Mouse (Mus musculus): Measurements from ENCODE around the gene Tbx2. TPM values are rescaled to one million over a fixed set of nuclear protein-coding genes. Genes with fewer than 3 reads are reported as not detected.

Gene Tbx2
- polyA plus RNA-seq, 1 experiment = 3.5 TPM

DNA sequence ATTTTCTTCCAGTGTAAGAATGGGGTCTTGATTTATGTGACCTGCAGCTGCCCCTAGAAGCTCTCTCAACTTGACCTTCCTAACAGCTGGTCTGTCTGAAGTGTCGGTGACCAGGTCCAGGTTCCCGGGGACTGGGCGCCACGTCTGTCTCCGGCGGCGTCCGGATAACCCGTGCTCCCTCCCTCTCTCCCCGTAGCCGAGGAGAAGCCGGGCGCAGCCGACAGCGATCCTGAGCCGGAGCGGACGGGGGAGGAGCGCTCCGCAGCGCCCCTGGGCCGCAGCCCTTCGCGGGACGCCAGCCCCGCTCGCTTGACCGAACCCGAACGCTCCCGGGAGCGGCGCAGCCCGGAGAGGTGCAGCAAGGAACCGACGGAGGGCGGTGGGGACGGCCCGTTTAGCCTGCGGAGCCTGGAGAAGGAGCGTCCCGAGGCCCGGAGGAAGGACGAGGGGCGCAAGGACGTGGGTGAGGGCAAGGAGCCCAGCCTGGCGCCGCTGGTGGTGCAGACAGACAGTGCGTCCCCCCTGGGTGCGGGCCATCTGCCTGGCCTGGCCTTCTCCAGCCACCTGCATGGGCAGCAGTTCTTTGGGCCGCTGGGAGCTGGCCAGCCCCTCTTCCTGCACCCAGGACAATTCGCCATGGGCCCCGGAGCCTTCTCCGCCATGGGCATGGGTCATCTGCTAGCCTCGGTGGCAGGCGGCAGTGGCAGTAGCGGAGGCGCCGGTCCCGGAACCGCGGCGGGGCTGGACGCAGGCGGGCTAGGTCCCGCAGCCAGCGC, 5.5 kb downstream of the Tbx2 start:
- Histone ChIP-seq H3K27ac (ENCODE audit: insufficient read depth, low read length) (no peak overlapping the region), H3K4me1 (ENCODE audit: control insufficient read depth, insufficient read depth, low read length) (peaks cover 4% of the 10 kb centered on the region; the same call in 1 of the 2 replicates), H3K27me3 (ENCODE audit: control insufficient read depth, insufficient read depth, low read length) (peaks cover 45% of the 10 kb centered on the region; the same call in 1 of the 2 replicates), H3K4me3 (replicated peaks; ENCODE audit: insufficient read depth, low read depth, low read length) (no peak overlapping the region)
- WGBS = 2% methylated on average over 67 of the region's 67 CpGs
- TF ChIP-seq POLR2A (IDR thresholded peaks at IDR 0.05; ENCODE audit: borderline replicate concordance, insufficient read depth, low read length) (no peak), CTCF (IDR thresholded peaks at IDR 0.05; ENCODE audit: borderline replicate concordance, insufficient read depth, low read depth, low read length) (no peak)
- peak in 1 of 2 experiments; percentile 35 for DNase-seq

- H3K27ac ChIP-seq (ENCODE audit: insufficient read depth, low read length) = no peak overlapping the region
- 20% methylated on average over 20 of the region's 20 CpGs for WGBS
- no peak for DNase-seq
- TF ChIP-seq CTCF (IDR thresholded peaks at IDR 0.05; ENCODE audit: borderline replicate concordance, insufficient read depth, low read depth, low read length) (no peak), POLR2A (IDR thresholded peaks at IDR 0.05; ENCODE audit: borderline replicate concordance, insufficient read depth, low read length) (no peak)
- H3K4me1 ChIP-seq (ENCODE audit: control insufficient read depth, insufficient read depth, low read length) = peaks cover 6% of the 10 kb centered on the region; the same call in 1 of the 2 replicates
- no peak overlapping the region for H3K4me3 ChIP-seq (replicated peaks; ENCODE audit: insufficient read depth, low read depth, low read length)
- peaks cover 46% of the 10 kb centered on the region; the same call in 1 of the 2 replicates for H3K27me3 ChIP-seq (ENCODE audit: control insufficient read depth, insufficient read depth, low read length)
Measured at GRCm38 (mm10) chr11:85838424-85839257, 6.3 kb downstream of the Tbx2 start.

- TF ChIP-seq CTCF (IDR thresholded peaks at IDR 0.05; ENCODE audit: borderline replicate concordance, insufficient read depth, low read depth, low read length) = no peak
- TF ChIP-seq POLR2A (IDR thresholded peaks at IDR 0.05; ENCODE audit: borderline replicate concordance, insufficient read depth, low read length) = no peak
- H3K27ac ChIP-seq (ENCODE audit: insufficient read depth, low read length) = no peak overlapping the region
- peaks cover 8% of the 10 kb centered on the region; the same call in 1 of the 2 replicates for H3K4me1 ChIP-seq (ENCODE audit: control insufficient read depth, insufficient read depth, low read length)
- no peak overlapping the region for H3K4me3 ChIP-seq (replicated peaks; ENCODE audit: insufficient read depth, low read depth, low read length)
- H3K27me3 ChIP-seq (ENCODE audit: control insufficient read depth, insufficient read depth, low read length) = peaks cover 46% of the 10 kb centered on the region; the same call in 1 of the 2 replicates
- WGBS = 48% methylated on average over 7 of the region's 7 CpGs
- DNase-seq = no peak
Measured at GRCm38 (mm10) chr11:85839258-85840030, 7.1 kb downstream of the Tbx2 start.

GRCm38 (mm10) chr11:85840031-85840802, 7.9 kb downstream of the Tbx2 start:
- Histone ChIP-seq H3K4me1 (ENCODE audit: control insufficient read depth, insufficient read depth, low read length) (peaks cover 8% of the 10 kb centered on the region; the same call in 1 of the 2 replicates), H3K27me3 (ENCODE audit: control insufficient read depth, insufficient read depth, low read length) (peaks cover 44% of the 10 kb centered on the region; the same call in 1 of the 2 replicates), H3K27ac (ENCODE audit: insufficient read depth, low read length) (no peak overlapping the region), H3K4me3 (replicated peaks; ENCODE audit: insufficient read depth, low read depth, low read length) (no peak overlapping the region)
- DNase-seq = no peak
- WGBS = 24% methylated on average over 27 of the region's 27 CpGs
- no peak for TF ChIP-seq CTCF (IDR thresholded peaks at IDR 0.05; ENCODE audit: borderline replicate concordance, insufficient read depth, low read depth, low read length)
- TF ChIP-seq POLR2A (IDR thresholded peaks at IDR 0.05; ENCODE audit: borderline replicate concordance, insufficient read depth, low read length) = no peak

DNA sequence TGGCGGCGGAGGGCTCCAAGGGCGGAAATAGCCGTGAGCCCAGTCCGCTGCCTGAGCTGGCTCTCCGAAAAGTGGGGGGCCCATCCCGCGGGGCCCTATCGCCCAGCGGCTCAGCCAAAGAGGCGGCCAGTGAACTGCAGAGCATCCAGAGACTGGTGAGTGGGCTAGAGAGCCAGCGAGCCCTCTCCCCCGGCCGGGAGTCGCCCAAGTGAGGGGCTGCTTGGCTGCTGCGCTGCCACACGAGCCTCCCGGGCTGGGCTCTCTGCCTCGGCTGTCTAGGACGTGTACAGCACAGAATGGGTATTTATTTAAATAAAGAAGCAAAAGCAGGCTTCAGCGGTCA, 8.4 kb downstream of the Tbx2 start:
- peaks cover 8% of the 10 kb centered on the region; the same call in 1 of the 2 replicates for H3K4me1 ChIP-seq (ENCODE audit: control insufficient read depth, insufficient read depth, low read length)
- no peak overlapping the region for H3K4me3 ChIP-seq (replicated peaks; ENCODE audit: insufficient read depth, low read depth, low read length)
- peaks cover 44% of the 10 kb centered on the region; the same call in 1 of the 2 replicates for H3K27me3 ChIP-seq (ENCODE audit: control insufficient read depth, insufficient read depth, low read length)
- 3% methylated on average over 21 of the region's 21 CpGs for WGBS
- no peak overlapping the region for H3K27ac ChIP-seq (ENCODE audit: insufficient read depth, low read length)
- DNase-seq = no peak
- TF ChIP-seq CTCF (IDR thresholded peaks at IDR 0.05; ENCODE audit: borderline replicate concordance, insufficient read depth, low read depth, low read length) (no peak), POLR2A (IDR thresholded peaks at IDR 0.05; ENCODE audit: borderline replicate concordance, insufficient read depth, low read length) (no peak)

GRCm38 (mm10) chr11:85841211-85841681, 8.9 kb downstream of the Tbx2 start:
- no peak for DNase-seq
- TF ChIP-seq CTCF (IDR thresholded peaks at IDR 0.05; ENCODE audit: borderline replicate concordance, insufficient read depth, low read depth, low read length) (no peak), POLR2A (IDR thresholded peaks at IDR 0.05; ENCODE audit: borderline replicate concordance, insufficient read depth, low read length) (no peak)
- Histone ChIP-seq H3K4me1 (ENCODE audit: control insufficient read depth, insufficient read depth, low read length) (peaks cover 8% of the 10 kb centered on the region; the same call in 1 of the 2 replicates), H3K27me3 (ENCODE audit: control insufficient read depth, insufficient read depth, low read length) (peaks cover 40% of the 10 kb centered on the region; the same call in 1 of the 2 replicates), H3K27ac (ENCODE audit: insufficient read depth, low read length) (no peak overlapping the region), H3K4me3 (replicated peaks; ENCODE audit: insufficient read depth, low read depth, low read length) (no peak overlapping the region)
- 15% methylated on average over 8 of the region's 8 CpGs for WGBS

Measured in cerebellum, adult 2 months (tissue).